Mouse (Mus musculus) heart, postnatal 0 days (tissue): ENCODE data around the gene Wwc1.
A peak's percentile ranks its signal among the peaks of the same experiment; 100 is the strongest.

ENCODE experiments used
- CTCF ChIP-seq: IDR thresholded peaks from 2 replicates; pipeline ENCODE4 v1.5.1; 2016; ENCODE audit warnings: antibody characterized with exemption, control low read depth, low read depth
- EP300 ChIP-seq: IDR thresholded peaks from 2 replicates; pipeline ENCODE4 v1.6.1; 2016; ENCODE audit warnings: antibody characterized with exemption, low read depth

GRCm38 (mm10) chr11:35840282-35840681 is 140.0 kb downstream of the Wwc1 start:
- TF ChIP-seq EP300 (no peak), CTCF (peak; percentile 14)
